Mouse (Mus musculus) kidney, adult 18-20 months (tissue): ENCODE measurements around the gene Fgf11.
A peak's percentile ranks its signal among the peaks of the same experiment; 100 is the strongest.

Experiments
- DNase-seq: peaks from one replicate; pipeline ENCODE4 v3.0.0; 2021

Fgf11 gene

GRCm38 (mm10) chr11:69815155-69815554, 13.5 kb upstream of the Fgf11 start, which contains the start of gene Gm39566:
Gene Gm39566 (minus strand): TSS chr11:69815298.
- DNase-seq: no peak

- no peak for DNase-seq
Observed at GRCm38 (mm10) chr11:69810280-69810679, 8.6 kb upstream of the Fgf11 start.

DNA sequence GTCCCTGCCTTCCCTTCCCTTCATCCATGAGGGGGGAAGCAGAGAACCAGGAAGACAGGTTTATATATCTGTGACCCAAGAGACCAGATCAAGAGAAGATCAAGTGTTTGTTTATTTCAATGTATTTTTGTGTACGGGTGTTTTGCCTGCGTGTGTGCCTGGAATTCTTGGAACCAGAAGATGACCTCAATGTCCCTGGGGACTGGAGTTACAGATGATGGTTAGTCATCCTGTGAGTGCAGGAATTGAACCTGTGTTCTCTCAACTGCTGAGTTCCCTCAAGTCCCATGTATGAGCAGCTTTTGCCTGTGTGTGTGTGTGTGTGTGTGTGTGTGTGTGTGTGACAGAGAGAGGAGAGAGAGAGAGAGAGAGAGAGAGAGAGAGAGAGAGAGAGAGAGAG, 6.0 kb upstream of the Fgf11 start:
- DNase-seq: no peak

DNA sequence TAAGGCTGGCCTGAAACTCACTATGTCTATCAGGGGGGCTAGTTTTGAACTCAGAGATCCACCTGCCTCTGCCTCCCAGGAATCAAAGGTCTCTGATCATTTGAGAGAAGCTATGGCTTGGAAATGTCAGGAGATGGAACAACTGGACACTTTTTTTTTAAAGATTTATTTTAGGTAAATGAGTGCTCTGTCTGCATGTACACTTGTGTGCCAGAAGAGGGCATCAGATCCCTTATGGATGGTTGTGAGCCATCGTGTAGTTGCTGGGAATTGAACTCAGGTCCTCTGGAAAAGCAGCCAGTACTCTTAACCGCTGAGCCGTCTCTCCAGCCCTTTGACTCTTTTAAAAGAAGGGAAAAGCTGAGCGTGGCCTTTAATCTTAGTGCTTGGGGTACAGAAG, 4.7 kb upstream of the Fgf11 start:
- DNase-seq: no peak

DNA sequence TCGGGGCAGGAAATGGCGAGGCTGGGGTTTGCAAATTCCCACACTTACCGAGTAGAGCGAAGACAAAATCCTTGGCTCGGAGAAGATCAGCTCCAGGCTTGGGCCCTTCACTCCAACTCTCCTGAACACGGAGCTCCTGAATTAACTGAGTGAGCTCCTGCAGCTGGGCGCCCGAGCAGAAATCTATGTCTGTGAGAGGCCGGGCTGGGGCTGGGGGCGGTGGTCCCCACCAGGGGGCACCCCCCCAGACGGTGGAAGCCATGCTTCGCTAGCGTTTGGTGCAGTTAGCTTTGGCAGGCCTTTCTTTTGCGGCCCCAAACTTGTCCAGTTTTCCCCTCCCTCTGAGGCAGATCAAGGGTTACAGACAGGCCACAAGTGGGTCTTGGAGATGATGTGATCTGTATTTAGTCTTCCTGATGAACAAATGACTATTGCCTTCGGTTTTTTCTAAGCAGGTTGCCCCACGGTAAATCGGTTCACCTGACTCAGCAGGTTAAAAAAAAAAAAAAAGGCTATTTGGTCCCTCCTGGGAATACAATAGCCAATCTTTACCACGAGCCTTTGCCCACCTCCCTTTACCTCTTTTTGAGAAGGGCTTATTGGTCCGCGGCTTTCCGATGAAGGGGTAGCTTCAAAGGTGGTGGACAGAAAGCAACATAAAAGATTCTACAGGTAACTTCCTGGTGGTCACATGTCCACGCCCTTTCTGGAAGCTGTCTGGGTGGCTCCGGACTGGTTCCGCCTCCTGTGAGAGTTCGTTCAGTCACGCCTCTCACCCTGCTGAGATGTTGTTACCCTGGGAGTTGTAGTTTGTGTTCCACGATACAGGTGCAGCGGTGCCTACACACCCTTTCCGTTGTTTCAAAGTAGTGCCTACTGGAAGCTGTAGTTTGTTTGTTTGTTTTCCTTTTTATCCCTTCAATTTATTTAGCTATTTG, 3.6 kb upstream of the Fgf11 start, which contains the start of gene Tmem102:
TSS of gene Tmem102 (minus strand) at position 653 of the 938 bp plus-strand sequence.
- DNase-seq: peak; percentile 80

DNA sequence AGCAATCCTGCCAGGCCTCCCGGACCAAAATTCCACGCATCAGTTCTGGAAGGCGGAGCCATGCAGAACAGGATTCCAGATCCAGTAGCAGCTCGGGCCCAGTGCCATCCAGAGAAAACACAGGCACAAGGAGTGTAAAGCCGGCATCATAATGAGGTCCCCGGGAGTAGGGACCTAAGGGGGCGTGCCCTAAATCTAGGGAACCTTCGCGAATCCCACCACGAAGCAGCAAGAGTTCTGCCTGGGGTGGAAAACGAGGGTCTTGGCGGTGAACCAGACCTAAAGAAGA, 2.9 kb upstream of the Fgf11 start:
- DNase-seq: no peak

- peak; percentile 84 for DNase-seq
Observed at GRCm38 (mm10) chr11:69803786-69804651, 2.4 kb upstream of the Fgf11 start.

DNA sequence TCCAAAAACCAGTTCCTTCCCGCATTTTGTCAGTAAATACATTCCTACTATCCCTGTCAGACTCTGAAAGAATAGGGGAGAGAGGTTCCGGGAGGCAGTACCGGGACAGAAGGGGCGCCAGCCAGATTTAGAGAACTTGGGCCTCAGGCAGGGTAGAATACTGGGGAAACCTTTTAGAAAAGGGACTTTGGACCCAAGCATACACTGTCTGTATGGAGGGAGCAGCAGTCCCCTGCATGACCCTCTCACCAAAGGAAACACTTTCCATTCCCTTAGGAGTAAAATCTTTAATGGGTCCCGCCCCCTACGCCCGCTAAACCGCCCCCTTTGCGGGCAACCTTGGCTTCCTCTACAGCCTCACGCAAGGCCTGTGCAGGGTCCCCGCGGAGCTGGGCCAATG, 1.7 kb upstream of the Fgf11 start:
- DNase-seq: no peak

DNA sequence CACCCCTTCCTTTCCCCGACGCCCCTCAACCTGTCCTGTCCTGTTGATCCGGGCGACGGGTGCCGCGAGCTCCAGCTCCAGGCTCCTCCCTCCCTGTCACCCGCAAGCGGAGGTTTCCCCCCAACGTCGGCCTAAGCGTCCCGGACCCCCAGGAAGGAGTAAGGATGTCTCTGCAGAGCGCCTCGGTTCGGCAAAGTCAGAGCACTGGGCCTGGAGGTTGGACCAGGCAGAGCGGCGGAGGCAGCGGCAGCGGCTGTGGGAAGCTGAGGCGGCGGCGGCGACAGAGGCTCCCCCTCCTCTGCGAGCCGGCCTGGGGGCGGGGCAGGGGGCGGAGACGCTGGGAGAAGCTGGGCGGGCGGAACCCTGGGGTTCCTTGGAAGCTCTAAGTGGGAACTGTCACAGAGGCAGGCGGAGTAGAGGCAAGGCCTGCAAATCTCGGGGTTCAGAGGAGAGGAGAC, 1.0 kb upstream of the Fgf11 start:
- peak; percentile 86 for DNase-seq

DNA sequence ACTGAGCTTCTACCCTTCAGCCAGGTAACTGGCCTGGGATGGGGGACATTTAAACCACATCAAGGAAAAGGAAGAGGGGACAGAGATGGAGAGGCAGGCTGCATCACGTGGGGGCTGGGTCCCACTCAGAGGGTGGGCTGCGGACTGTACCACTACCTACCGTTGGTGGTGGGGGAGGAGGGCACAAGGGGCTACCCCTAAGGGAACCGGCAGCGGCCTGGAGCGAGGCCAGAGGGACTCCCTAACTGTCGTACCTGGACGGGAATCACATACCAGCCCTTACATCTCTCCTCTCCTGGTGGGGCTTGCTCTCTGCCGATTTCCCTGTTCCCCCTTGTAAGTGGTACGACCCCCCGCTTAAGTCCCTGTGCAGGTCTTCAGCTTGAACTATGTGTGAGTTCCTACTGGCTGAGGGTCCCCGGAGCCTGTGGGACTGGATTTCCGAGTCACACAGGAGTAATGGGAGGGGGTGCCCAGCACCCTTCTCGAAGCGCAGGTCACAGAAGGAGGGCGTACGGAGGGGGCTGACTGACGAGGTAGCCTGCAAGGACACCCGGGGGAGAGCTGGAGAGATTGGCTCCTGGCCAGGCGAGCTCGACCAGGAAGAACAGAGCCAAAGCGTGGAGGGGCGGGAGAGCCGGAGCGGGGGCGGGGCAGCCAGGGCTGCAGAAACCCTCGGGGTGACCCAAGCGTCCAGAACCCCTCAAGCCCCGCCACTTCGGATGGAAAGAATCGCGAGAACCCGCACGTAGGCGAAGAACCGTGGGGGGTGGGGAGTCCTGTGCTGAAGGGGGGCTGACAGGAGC, 1.1 kb downstream of the Fgf11 start:
- peak; percentile 54 for DNase-seq

DNA sequence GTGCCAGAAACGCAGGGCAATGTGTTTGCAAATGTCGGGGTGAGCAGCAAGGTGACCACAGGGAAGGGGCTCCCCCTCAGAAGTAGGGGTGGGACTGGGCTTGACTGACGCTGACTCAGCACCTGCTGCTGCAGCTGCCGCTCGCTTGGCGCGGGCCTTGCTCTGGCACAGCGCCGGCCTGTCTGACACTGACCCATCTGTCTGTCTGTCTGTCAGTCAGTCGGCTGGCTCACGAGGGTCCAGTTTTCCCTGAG, 1.6 kb downstream of the Fgf11 start:
- no peak for DNase-seq

- DNase-seq: no peak
Observed at GRCm38 (mm10) chr11:69799394-69800137, 2.1 kb downstream of the Fgf11 start.

DNA sequence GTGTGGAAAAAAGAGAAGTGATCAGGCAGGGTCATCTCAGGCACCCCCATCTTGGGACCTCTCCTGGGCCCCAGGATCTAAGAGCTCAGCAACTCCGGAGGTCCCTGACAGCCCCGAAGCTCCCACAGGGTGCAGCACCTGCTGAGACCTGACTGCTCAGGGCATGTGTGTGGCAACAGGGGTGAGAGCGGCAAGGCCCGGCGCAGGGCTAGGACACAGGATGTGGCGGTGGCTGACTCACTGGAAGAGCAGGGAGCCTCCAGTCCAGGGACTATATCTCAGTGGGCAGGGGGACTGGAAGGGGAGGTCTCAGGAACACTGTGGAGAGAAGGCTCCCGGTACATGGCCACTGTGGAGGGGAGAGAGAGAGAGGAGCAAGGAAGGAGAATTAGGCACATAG, 3.7 kb downstream of the Fgf11 start:
- no peak for DNase-seq

DNA sequence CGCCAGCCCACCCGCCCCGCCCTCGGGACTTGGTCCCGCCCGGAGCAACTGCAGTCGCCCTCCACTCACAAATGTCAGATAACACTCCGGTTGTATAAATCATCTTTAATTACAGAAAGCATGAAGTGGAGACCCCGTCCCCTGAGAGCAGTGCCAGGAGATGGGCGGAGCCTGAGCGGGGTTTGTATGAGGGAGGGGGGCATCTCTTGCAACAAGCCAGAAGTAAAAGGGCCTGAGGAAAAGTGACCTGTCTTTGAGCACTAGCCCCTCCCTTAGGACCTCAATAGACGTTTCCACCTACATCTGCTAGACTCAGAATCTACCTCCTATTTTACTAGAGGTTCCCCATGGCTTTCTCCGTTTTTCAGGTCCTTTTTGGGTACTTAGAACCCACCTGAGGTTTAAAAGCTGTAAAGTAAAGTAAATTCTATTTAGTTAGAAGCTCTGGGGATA, 5.6 kb downstream of the Fgf11 start:
- no peak for DNase-seq

GRCm38 (mm10) chr11:69795168-69795982, 6.3 kb downstream of the Fgf11 start, which contains the start of gene Chrnb1:
Gene Chrnb1 (minus strand): TSS chr11:69795943.
- DNase-seq: peak; percentile 93

GRCm38 (mm10) chr11:69793429-69793828, 8.2 kb downstream of the Fgf11 start:
- DNase-seq: no peak

DNA sequence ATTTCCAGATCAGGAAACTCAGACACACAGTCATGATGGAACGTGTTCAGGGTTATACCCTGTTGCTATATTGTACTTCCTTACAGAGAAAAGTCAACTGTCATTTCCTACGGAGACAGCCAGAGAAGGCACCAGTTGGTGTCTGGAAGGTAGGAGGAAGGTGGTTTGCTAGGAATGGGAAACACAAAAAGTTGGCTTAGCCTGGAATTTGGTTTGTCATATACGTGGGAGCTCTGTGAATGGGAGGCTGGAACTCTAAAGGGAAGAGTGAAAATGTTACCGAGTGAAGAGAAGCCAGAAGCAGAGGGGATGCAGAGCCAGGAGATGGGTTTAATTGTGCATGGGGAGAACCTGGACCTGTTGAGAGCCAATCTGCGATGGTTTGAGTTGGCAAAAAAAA, 10.2 kb downstream of the Fgf11 start:
- no peak for DNase-seq

DNA sequence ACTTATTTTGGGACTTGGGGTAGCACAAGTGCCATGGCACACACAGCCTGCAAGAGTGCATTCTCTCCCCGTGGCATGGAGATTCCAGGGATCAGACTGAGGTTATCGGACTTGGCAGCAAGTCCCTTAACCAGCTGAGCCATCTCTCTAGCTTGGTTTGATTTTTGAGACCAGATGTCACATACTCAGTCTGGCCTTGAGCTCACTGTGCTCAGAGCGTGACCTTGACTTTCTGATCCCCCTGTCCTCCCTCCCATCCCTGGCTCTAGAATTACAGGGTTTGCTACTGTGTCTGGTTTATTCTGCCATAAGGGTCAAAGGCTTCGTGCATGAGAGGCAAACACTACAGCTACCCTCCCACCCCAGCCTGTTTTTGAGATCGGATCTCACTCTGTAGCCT, 12.2 kb downstream of the Fgf11 start:
- DNase-seq: no peak

GRCm38 (mm10) chr11:69787306-69787705, 14.4 kb downstream of the Fgf11 start:
- DNase-seq: no peak

- DNase-seq: peak; percentile 49
Observed at GRCm38 (mm10) chr11:69784793-69785272, 16.8 kb downstream of the Fgf11 start.

GRCm38 (mm10) chr11:69781828-69782227, 19.8 kb downstream of the Fgf11 start:
- DNase-seq: no peak
